Mouse (Mus musculus): ENCODE results near the gene Rps18. TPM values are rescaled to one million over a fixed set of nuclear protein-coding genes. Genes with fewer than 3 reads are reported as not detected.

The Rps18 gene
- total RNA-seq, 2 experiments from 2014 or later: 311 to 327 TPM

DNA sequence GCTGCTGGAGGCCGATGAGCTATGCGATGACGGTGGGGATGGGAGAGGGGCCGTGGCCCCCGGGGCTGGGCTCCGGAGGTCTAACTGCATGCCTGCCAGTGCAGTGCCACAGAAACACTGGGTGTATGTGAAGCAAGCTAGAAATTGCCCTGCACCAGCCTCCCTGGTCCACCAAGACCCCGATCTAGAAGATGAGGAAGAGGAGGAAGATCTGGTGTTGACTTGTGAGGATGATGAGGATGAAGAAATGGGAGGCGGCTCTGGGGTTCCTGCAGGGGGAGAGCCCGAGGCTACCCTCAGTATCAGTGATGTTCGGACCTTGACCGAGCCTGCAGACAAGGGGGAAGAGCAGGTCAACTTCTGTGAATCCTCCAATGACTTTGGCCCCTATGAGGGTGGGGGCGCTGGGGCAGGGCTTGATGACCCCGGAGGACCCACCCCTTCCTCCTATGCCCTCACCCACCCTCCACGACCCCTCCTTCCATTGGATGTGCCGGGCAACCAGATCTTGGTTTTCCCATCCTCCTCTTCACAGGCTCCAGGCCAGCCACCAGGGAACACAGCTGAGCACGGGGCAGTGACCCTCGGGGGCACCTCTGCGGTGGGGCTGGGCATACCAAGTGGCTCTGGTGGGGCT lies 38.0 kb downstream of the Rps18 start:
- TF ChIP-seq CTCF (IDR thresholded peaks at IDR 0.05): no peak
- DNase-seq (ENCODE audit: extremely low spot score in 1 of 2, low spot score in 2 of 2): no peak
- no peak overlapping the region for H3K27ac ChIP-seq
- intact Hi-C loops (cut with DNase I): no loop called here
- H3K4me3 ChIP-seq: no peak overlapping the region

DNA sequence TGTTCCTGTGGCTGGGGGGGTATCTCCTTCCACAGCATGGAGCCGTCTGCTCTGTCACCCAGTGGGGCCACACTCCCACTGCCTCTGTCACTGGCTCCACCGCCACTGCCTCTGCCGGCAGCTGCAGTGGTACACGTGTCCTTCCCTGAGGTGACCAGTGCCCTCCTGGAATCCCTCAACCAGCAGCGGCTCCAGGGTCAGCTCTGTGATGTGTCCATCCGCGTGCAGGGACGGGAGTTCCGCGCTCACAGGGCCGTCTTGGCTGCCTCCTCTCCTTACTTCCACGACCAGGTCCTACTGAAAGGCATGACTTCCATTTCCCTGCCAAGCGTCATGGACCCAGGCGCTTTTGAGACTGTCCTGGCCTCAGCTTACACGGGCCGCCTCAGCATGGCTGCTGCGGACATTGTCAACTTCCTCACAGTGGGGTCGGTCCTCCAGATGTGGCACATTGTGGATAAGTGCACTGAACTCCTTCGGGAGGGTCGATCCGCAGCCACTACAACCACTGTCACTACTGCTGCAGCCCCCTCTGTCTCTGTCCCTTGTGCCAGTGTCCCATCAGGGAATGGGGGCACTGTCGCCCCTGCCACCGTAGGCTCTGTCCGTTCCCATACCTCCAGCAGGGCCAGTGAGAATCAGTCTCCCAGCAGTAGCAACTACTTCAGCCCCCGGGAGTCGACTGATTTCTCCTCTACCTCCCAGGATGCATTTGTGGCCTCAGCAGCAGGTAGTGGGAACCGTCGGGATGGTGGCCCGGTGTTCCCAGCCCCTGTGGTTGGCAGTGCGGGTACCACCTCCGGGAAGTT lies 38.8 kb downstream of the Rps18 start:
- intact Hi-C loops (cut with DNase I): no loop called here
- no peak for TF ChIP-seq CTCF (IDR thresholded peaks at IDR 0.05)
- DNase-seq (ENCODE audit: extremely low spot score in 1 of 2, low spot score in 2 of 2): no peak
- Histone ChIP-seq H3K27ac (no peak overlapping the region), H3K4me3 (peak overlapping the region; percentile 56)

DNA sequence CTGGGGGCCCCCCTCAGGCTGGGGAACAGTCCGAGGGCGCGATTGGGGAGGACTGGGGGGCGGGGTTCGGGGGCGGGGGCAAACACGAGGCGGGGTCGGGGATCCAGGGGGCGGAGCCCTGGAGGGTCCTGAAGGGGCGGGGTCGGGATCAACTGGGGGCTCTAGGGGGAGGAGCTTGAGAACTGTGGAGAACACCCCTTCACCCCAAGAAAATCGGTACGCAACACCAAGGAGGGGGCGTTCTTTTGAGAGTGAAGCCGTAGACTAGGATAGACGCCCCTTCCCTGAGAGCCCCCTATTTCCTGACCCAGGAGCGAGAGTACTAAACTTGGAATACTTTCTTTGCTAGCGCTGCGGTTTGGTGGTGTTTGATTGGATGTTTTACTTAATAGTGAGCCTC lies 39.5 kb downstream of the Rps18 start:
- no peak for TF ChIP-seq CTCF (IDR thresholded peaks at IDR 0.05)
- H3K4me3 ChIP-seq: peak overlapping the region; percentile 56
- peak overlapping the region; percentile 44; the same call in 1 of the 2 replicates for H3K27ac ChIP-seq
- intact Hi-C loops (cut with DNase I): no loop called here
- DNase-seq (ENCODE audit: extremely low spot score in 1 of 2, low spot score in 2 of 2): no peak

- peak; percentile 96 to 97 for DNase-seq (ENCODE audit: extremely low spot score in 1 of 2, low spot score in 2 of 2)
- peak within 1 kb of the TSS; percentile 53; the same call in 1 of the 2 replicates for H3K27ac ChIP-seq
- H3K4me3 ChIP-seq: peak within 1 kb of the TSS; percentile 56
- TF ChIP-seq CTCF (IDR thresholded peaks at IDR 0.05): no peak
- intact Hi-C loops (cut with DNase I): no loop called here
Observed at GRCm38 (mm10) chr17:33915671-33916250, 40.0 kb downstream of the Rps18 start, which contains the start of the genes Tapbp and Zbtb22. TSS of gene Tapbp (plus strand) at chr17:33915899. TSS of gene Zbtb22 (plus strand) at chr17:33915904.

- no peak overlapping the region; the same call in 1 of the 2 replicates for H3K4me3 ChIP-seq
- no peak; the same call in 1 of the 2 replicates for TF ChIP-seq CTCF (IDR thresholded peaks at IDR 0.05)
- DNase-seq (ENCODE audit: extremely low spot score in 1 of 2, low spot score in 2 of 2): no peak
- no peak overlapping the region for H3K27ac ChIP-seq
- intact Hi-C loops (cut with DNase I): no loop called here
Observed at GRCm38 (mm10) chr17:33914969-33915391, 40.8 kb downstream of the Rps18 start.

GRCm38 (mm10) chr17:33913905-33914304 lies 41.9 kb downstream of the Rps18 start:
- Histone ChIP-seq H3K27ac (no peak overlapping the region), H3K4me3 (no peak overlapping the region)
- TF ChIP-seq CTCF (IDR thresholded peaks at IDR 0.05): no peak
- intact Hi-C loops (cut with DNase I): no loop called here
- no peak for DNase-seq (ENCODE audit: extremely low spot score in 1 of 2, low spot score in 2 of 2)

- no peak for DNase-seq (ENCODE audit: extremely low spot score in 1 of 2, low spot score in 2 of 2)
- intact Hi-C loops (cut with DNase I): no loop called here
- Histone ChIP-seq H3K27ac (no peak overlapping the region), H3K4me3 (no peak overlapping the region)
- TF ChIP-seq CTCF (IDR thresholded peaks at IDR 0.05): no peak
Observed at GRCm38 (mm10) chr17:33913264-33913663, 42.5 kb downstream of the Rps18 start.

DNA sequence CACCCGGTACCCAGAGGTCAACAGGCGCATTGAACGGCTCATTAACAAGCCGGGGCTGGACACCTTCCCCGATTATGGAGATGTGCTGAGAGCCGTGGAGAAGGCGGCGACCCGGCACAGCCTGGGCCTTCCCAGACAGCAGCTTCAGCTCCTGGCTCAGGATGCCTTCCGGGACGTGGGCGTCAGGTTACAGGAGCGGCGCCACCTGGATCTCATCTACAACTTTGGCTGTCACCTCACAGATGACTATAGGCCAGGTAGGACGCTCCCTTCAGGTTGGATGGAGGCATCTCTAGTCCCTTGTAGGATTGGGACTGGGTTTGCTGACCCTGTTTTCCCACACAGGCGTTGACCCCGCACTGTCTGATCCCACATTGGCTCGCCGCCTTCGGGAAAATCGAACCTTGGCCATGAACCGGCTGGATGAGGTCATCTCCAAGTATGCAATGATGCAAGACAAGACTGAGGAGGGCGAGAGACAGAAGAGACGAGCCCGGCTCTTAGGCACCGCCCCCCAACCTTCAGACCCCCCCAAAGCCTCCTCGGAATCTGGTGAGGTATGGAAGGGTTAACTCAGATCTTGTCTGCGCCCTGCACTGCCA lies 43.9 kb downstream of the Rps18 start:
- DNase-seq (ENCODE audit: extremely low spot score in 1 of 2, low spot score in 2 of 2): no peak
- intact Hi-C loops (cut with DNase I): no loop called here
- Histone ChIP-seq H3K4me3 (no peak overlapping the region), H3K27ac (no peak overlapping the region)
- TF ChIP-seq CTCF (IDR thresholded peaks at IDR 0.05): no peak

DNA sequence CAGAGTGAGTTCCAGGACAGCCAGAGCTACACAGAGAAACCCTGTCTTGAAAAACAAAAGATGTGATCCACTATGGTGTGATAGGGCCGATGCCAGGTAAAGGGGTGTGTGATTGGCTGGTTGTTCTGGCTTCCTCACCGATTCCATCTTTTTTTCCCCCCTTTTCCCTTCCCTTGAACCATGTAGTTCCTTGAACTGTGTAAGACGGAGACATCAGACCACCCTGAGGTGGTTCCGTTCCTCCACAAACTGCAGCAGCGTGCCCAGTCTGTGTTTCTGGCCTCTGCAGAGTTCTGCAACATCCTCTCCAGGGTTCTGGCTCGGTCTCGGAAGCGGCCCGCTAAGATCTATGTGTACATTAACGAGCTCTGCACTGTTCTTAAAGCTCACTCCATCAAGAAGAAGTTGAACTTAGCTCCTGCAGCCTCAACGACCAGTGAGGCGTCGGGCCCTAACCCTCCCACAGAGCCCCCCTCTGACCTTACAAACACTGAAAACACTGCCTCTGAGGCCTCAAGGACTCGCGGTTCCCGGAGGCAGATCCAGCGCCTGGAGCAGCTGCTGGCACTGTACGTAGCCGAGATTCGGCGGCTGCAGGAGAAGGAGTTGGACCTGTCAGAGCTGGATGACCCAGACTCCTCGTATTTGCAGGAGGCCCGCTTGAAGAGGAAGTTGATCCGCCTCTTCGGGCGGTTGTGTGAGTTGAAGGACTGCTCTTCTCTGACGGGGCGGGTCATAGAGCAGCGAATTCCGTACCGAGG lies 44.6 kb downstream of the Rps18 start:
- no peak overlapping the region for H3K27ac ChIP-seq
- no peak for TF ChIP-seq CTCF (IDR thresholded peaks at IDR 0.05)
- intact Hi-C loops (cut with DNase I): no loop called here
- H3K4me3 ChIP-seq: no peak overlapping the region
- peak in 1 of 2 experiments; percentile 8 for DNase-seq (ENCODE audit: extremely low spot score in 1 of 2, low spot score in 2 of 2)

GRCm38 (mm10) chr17:33910346-33911051 lies 45.3 kb downstream of the Rps18 start:
- Histone ChIP-seq H3K4me3 (peak overlapping the region; percentile 76), H3K27ac (peak overlapping the region; percentile 90)
- peak; percentile 19 for TF ChIP-seq CTCF (IDR thresholded peaks at IDR 0.05)
- no peak for DNase-seq (ENCODE audit: extremely low spot score in 1 of 2, low spot score in 2 of 2)
- intact Hi-C loops (cut with DNase I): no loop called here
